Mouse (Mus musculus) retina, postnatal 7 days (tissue): ENCODE data around the gene L2hgdh.
"Not testable (repeated sequence)": the region's sequence is repeated elsewhere in the genome, so short reads cannot be mapped to it uniquely, and the experiment has no call there.

ENCODE experiments used
- DNase-seq: peaks from one replicate; pipeline ENCODE4 v3.0.0-alpha.2; 2012; ENCODE audit warnings: low read depth, low spot score

The L2hgdh gene

GRCm38 (mm10) chr12:69674576-69675537 lies 49.8 kb downstream of the L2hgdh start:
- DNase-seq: no peak

GRCm38 (mm10) chr12:69674176-69674575 lies 50.5 kb downstream of the L2hgdh start:
- DNase-seq: no peak

GRCm38 (mm10) chr12:69666721-69667120 lies 58.0 kb downstream of the L2hgdh start:
- no peak for DNase-seq

GRCm38 (mm10) chr12:69661658-69662057 lies 63.0 kb downstream of the L2hgdh start:
- DNase-seq: no peak

- not testable (repeated sequence) for DNase-seq
Observed at GRCm38 (mm10) chr12:69653973-69654372, 70.7 kb downstream of the L2hgdh start.

- DNase-seq: no peak
Observed at GRCm38 (mm10) chr12:69649511-69649910, 75.2 kb downstream of the L2hgdh start.

- DNase-seq: no peak
Observed at GRCm38 (mm10) chr12:69645821-69646616, 78.7 kb downstream of the L2hgdh start.

GRCm38 (mm10) chr12:69644877-69645276 lies 79.8 kb downstream of the L2hgdh start:
- no peak for DNase-seq

GRCm38 (mm10) chr12:69642877-69643276 lies 81.8 kb downstream of the L2hgdh start:
- no peak for DNase-seq
